Mouse (Mus musculus) hindbrain, postnatal 0 days (tissue): ENCODE measurements at regions not wholly inside any gene's neighbourhood (a gene's known extent, or its start where the extent isn't known, plus 50 kb on each side); places are given as distances from the start of the nearest gene placed in this dataset.

Source experiments
- ATAC-seq: fragments of 200-750 bp; cut with Nextera tagmentation; 2 replicates; pipeline ENCODE4 v1.8.0; 2017; ENCODE audit warnings: mild to moderate bottlenecking, moderate TSS enrichment, moderate library complexity
- DNase-seq: peaks from one replicate; pipeline ENCODE4 v3.0.0-alpha.2; 2015; ENCODE audit warnings: low spot score
- H3K27ac ChIP-seq: fragments of 300-500 bp; sonication (generic); 2 replicates; pipeline ENCODE4 v1.5.1; 2014; ENCODE audit warnings: mild to moderate bottlenecking
- H3K27me3 ChIP-seq: fragments of 300-500 bp; sonication (generic); 2 replicates; pipeline ENCODE4 v1.6.1; 2014; ENCODE audit warnings: low read length, mixed read lengths; ENCODE audit not compliant: insufficient read depth
- H3K36me3 ChIP-seq: fragments of 300-500 bp; sonication (generic); 2 replicates; pipeline ENCODE4 v1.6.1; 2014; ENCODE audit warnings: low read length, mixed read lengths; ENCODE audit not compliant: insufficient read depth
- H3K4me1 ChIP-seq: fragments of 300-500 bp; sonication (generic); 2 replicates; pipeline ENCODE4 v1.6.1; 2014; ENCODE audit warnings: antibody characterized with exemption, low read length, mixed read lengths; ENCODE audit not compliant: insufficient read depth
- H3K4me2 ChIP-seq: fragments of 300-500 bp; sonication (generic); 2 replicates; pipeline ENCODE4 v1.6.1; 2014; ENCODE audit warnings: low read depth, mild to moderate bottlenecking, low read length, moderate library complexity, mixed read lengths
- H3K4me3 ChIP-seq: fragments of 300-500 bp; sonication (generic); 2 replicates; pipeline ENCODE4 v1.5.1; 2014; ENCODE audit warnings: low read length
- H3K9ac ChIP-seq: fragments of 300-500 bp; sonication (generic); replicated peaks from 2 replicates; pipeline ENCODE4 v1.6.1; 2014; ENCODE audit warnings: mild to moderate bottlenecking, low read length, moderate library complexity, mixed read lengths
- H3K9me3 ChIP-seq: fragments of 300-500 bp; sonication (generic); 2 replicates; pipeline ENCODE4 v1.6.1; 2016; ENCODE audit warnings: low read length, mixed read lengths
- CTCF ChIP-seq: IDR thresholded peaks from 2 replicates; pipeline ENCODE4 v1.5.1; 2016; ENCODE audit warnings: antibody characterized with exemption, control low read depth, low read depth
- WGBS: fragments of 180-500 bp; shearing (Covaris S2); extraction: QIAGEN DNeasy Blood & Tissue Kit; methylation state at CpG from one replicate; pipeline ENCODE4 v1.1.7; 2014; 5-methylcytosine and 5-hydroxymethylcytosine counted together

DNA sequence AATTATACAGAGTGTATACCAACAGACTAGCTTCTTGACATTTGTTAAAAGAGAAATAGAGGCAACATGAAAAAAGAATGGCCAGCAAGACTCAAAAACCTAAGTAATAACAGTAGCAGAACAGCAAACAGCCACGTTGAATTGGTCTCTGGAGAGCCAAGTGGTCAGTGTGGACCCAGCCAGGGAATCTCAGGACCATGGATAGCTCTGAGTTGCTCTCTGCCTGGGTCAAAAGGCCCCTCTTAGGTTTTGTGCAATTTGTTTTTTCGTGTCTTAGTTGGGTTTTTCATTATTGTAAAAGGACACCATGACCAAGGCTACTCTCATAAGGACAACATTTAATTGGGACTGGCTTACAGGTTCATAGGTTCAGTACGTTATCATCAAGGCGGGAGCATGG lies 60.8 kb upstream of the Lclat1 start:
- Histone ChIP-seq H3K4me3 (no peak overlapping the region), H3K36me3 (no peaks in the 10 kb centered on the region), H3K27ac (no peak overlapping the region), H3K27me3 (no peaks in the 10 kb centered on the region), H3K4me2 (no peak overlapping the region), H3K4me1 (peaks cover 5% of the 10 kb centered on the region; the same call in 1 of the 2 replicates), H3K9me3 (no peaks in the 10 kb centered on the region), H3K9ac (no peak overlapping the region)
- 68% methylated on average over 4 of the region's 4 CpGs for WGBS
- ATAC-seq (no peak), DNase-seq (no peak)
- TF ChIP-seq CTCF, result no peak

- Histone ChIP-seq H3K9ac (no peak overlapping the region), H3K9me3 (no peaks in the 10 kb centered on the region), H3K4me3 (no peak overlapping the region), H3K4me2 (no peak overlapping the region), H3K36me3 (no peaks in the 10 kb centered on the region), H3K27me3 (no peaks in the 10 kb centered on the region), H3K4me1 (peaks cover 5% of the 10 kb centered on the region; the same call in 1 of the 2 replicates), H3K27ac (no peak overlapping the region)
- ATAC-seq, result no peak
- no peak for TF ChIP-seq CTCF
- 73% methylated on average over 2 of the region's 2 CpGs for WGBS
- no peak for DNase-seq
Observed at GRCm38 (mm10) chr17:73048164-73048563, 59.6 kb upstream of the Lclat1 start.

- H3K27me3 ChIP-seq, result no peaks in the 10 kb centered on the region
- DNase-seq (no peak), ATAC-seq (no peak)
- TF ChIP-seq CTCF, result no peak
- no peaks in the 10 kb centered on the region for H3K4me1 ChIP-seq
- 96% methylated on average over 2 of the region's 2 CpGs for WGBS
- no peak overlapping the region for H3K27ac ChIP-seq
- no peak overlapping the region for H3K4me3 ChIP-seq
- H3K4me2 ChIP-seq, result no peak overlapping the region
- H3K36me3 ChIP-seq, result no peaks in the 10 kb centered on the region
- no peak overlapping the region for H3K9ac ChIP-seq
- H3K9me3 ChIP-seq, result no peaks in the 10 kb centered on the region
Observed at GRCm38 (mm10) chr17:73052956-73053355, 54.8 kb upstream of the Lclat1 start.

- H3K36me3 ChIP-seq, result no peaks in the 10 kb centered on the region
- no peaks in the 10 kb centered on the region for H3K4me1 ChIP-seq
- WGBS, result 43% methylated on average over 3 of the region's 3 CpGs
- H3K4me2 ChIP-seq, result no peak overlapping the region
- no peak for TF ChIP-seq CTCF
- ATAC-seq (no peak), DNase-seq (no peak)
- no peak overlapping the region for H3K27ac ChIP-seq
- H3K4me3 ChIP-seq, result no peak overlapping the region
- H3K9me3 ChIP-seq, result no peaks in the 10 kb centered on the region
- no peaks in the 10 kb centered on the region for H3K27me3 ChIP-seq
- H3K9ac ChIP-seq, result no peak overlapping the region
Observed at GRCm38 (mm10) chr17:73053479-73054215, 54.1 kb upstream of the Lclat1 start.

GRCm38 (mm10) chr17:73054226-73054625 lies 53.6 kb upstream of the Lclat1 start:
- TF ChIP-seq CTCF, result no peak
- Histone ChIP-seq H3K4me3 (no peak overlapping the region), H3K4me1 (no peaks in the 10 kb centered on the region), H3K4me2 (no peak overlapping the region), H3K9me3 (no peaks in the 10 kb centered on the region), H3K9ac (no peak overlapping the region), H3K27ac (no peak overlapping the region), H3K36me3 (no peaks in the 10 kb centered on the region), H3K27me3 (no peaks in the 10 kb centered on the region)
- DNase-seq, result no peak
- no peak for ATAC-seq

DNA sequence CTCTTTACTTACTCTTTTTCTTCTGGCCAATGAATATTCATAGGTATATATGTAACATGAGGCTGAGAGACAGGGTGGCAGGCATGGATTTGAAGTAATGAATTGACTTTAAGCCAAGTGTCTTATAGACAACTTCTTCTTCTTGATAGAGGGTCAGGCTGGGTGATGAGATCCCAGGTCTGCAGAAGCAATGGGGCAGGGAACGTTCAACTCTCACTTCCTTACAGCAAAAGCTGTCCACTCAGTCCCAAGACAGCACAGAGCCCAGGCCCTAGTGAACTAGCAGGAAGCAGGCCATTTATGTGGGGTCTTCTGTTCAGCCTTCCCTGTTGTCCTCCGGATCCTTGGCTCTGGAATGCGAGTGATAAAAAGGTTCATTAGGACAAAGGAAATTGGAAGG lies 52.6 kb upstream of the Lclat1 start:
- Histone ChIP-seq H3K27me3 (no peaks in the 10 kb centered on the region), H3K27ac (no peak overlapping the region), H3K4me2 (no peak overlapping the region), H3K4me1 (0 out of 2 replicates have a peak, but pooled peaks cover 3% of the 10 kb centered on the region), H3K4me3 (no peak overlapping the region), H3K36me3 (no peaks in the 10 kb centered on the region), H3K9ac (no peak overlapping the region), H3K9me3 (no peaks in the 10 kb centered on the region)
- 71% methylated on average over 3 of the region's 3 CpGs for WGBS
- ATAC-seq, result no peak
- no peak for TF ChIP-seq CTCF
- DNase-seq, result no peak

GRCm38 (mm10) chr17:73055611-73056010 lies 52.2 kb upstream of the Lclat1 start:
- no peak for DNase-seq
- no peak for TF ChIP-seq CTCF
- no peak overlapping the region for H3K4me3 ChIP-seq
- H3K27me3 ChIP-seq, result no peaks in the 10 kb centered on the region
- 77% methylated on average over 6 of the region's 6 CpGs for WGBS
- ATAC-seq, result no peak
- H3K4me2 ChIP-seq, result no peak overlapping the region
- H3K9me3 ChIP-seq, result no peaks in the 10 kb centered on the region
- no peaks in the 10 kb centered on the region for H3K36me3 ChIP-seq
- H3K9ac ChIP-seq, result no peak overlapping the region
- no peak overlapping the region for H3K27ac ChIP-seq
- 0 out of 2 replicates have a peak, but pooled peaks cover 7% of the 10 kb centered on the region for H3K4me1 ChIP-seq
